Mouse (Mus musculus) testis, adult 2 months (tissue): Measurements from ENCODE around the gene Aldh1a3.

Source experiments
- CTCF ChIP-seq: fragments of 200-500 bp; IDR thresholded peaks from 2 replicates; pipeline ENCODE4 v1.5.1; 2012; ENCODE audit warnings: low read depth, mild to moderate bottlenecking, inconsistent platforms, low read length, moderate library complexity; ENCODE audit not compliant: control insufficient read depth, insufficient read depth, insufficient replicate concordance
- POLR2A ChIP-seq: fragments of 200-500 bp; IDR thresholded peaks from 2 replicates; pipeline ENCODE4 v1.6.1; 2012; ENCODE audit warnings: low read depth, mild to moderate bottlenecking, inconsistent platforms, low read length, moderate library complexity; ENCODE audit not compliant: control insufficient read depth

DNA sequence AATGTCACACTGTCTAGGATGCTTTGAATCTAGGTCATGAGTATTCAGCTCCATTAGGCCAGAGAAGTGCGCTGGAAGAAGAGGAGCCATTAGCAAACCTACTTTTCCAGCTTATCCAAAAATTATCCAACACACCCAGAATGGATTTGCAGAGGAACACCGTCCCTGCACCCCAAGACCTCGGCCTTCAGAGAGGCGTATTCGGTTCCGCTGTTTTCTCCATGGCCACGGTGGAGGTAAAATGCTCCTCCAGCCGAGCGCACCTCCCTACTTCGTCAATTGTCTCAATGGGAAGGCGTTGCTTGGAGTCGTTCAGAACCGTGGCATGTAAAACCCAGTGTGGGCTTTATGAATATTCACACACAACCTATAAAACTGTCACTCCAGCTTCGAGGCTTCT lies 39.3 kb upstream of the Aldh1a3 start:
- no peak for TF ChIP-seq POLR2A
- no peak for TF ChIP-seq CTCF
